Mouse (Mus musculus) B cell, adult 2 months (primary cell): ENCODE measurements around the gene B4galt1.

Experiments used
- DNase-seq, 2 experiments: peaks; one replicate each; pipeline ENCODE4 v3.0.0; 2022

The B4galt1 gene

GRCm38 (mm10) chr4:40839251-40839650 is 14.6 kb downstream of the B4galt1 start:
- peak; percentile 41 to 46 for DNase-seq

DNA sequence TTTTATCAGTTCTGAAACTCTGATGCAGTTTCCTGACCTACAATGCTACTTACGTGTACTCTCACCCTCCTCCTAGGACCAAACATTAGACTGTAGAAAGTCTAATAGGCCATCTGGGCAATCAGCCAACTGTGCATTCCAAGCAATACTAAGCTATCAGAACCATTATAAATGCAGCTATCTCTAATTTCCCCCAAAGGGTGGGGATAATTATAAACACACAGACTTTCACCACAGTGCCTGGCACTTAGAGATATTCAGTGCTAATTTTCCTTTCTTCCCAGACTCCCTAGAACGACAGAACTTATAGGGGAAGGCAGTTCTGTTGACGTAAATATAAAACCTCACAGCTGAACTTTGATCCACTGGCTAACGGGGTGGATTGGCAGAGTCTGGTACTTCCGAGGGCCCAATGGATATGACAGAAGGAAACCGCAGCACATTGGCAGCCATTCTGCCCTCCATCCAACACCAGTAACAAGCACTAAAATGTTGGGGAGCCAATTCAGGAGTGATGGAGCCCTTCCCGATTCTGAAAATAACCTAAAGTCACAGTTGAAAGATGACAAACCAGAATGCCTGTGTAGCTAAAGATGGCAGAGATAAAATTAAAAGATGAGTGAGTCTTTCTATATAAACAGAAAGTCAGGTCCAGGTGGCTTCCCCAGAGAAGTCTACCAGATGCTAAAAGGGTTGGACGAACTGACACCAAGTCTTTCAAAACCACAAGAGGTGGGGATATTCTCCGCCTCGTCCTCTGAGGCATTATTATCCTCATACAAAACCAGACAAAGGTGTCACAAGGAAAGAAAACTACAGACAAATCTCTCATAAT is 16.1 kb downstream of the B4galt1 start:
- no peak for DNase-seq

- no peak for DNase-seq
Measured at GRCm38 (mm10) chr4:40837008-40837407, 16.8 kb downstream of the B4galt1 start.

GRCm38 (mm10) chr4:40834872-40835271 is 18.9 kb downstream of the B4galt1 start:
- no peak for DNase-seq

DNA sequence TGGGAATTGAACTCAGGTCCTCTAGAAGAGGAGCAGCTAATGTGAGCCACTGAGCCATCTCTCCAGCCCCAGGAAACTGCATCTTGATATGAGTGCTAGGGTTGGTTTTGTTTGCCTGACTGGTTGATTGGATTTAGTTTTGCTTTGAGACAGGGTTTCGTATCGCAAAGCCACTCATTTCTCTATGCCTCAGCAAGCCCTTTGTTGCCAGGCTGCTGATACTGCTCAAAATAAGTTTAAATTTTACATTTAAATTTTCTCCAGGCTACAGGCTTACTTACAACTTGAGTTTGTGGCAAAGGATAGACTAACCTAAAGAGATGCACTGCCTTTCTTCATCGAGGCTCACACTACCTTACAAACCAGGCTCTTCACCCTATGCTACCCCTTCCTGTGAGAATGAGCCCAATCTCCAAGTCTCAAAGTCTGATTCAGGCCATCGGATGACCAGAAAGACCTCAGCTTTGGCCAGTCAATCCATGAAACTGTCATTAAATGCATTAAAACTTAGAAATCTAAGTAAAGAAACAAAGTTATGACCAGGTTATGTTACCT is 19.5 kb downstream of the B4galt1 start:
- no peak for DNase-seq

DNA sequence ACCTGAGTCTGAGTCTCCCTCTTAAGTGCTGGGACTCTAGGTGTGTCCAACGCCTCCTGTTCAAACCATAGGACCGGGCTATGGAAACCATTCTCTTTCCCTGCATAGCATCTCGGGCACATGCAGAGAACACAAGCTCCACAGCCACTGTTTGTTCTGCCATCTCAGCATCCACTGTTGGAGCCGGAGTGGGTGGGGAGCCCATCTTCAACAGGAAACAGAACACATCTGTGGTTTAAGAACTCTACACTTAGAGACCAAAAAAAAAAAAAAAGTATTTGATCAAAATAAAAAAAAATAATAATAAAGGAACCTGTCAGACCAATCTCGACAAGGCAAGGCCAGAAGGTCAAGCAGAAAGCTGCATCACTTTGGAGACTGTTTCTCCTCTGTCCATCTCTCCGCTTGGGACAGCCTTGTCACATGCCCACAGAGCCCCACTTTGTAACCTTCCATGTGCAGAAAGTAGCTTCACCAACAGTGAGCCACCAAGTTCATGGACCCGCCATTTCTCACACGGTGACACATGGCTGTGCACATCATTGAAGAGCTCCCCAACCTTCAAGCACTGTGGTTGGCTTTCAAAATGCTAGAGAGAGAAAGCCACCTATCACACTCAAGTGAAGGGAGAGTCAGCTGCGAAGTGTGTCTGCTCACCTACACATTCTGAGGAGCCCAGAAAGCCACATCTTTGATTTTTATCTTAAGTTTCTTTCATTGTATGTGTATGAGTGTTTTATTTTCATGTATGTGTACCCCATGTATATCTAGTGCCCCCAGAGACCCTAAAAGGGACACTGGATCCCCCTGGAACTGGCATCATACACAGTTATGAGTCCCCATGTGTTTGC is 20.2 kb downstream of the B4galt1 start:
- peak; percentile 31 to 41 for DNase-seq

GRCm38 (mm10) chr4:40830530-40830929 is 23.3 kb downstream of the B4galt1 start:
- DNase-seq: no peak

DNA sequence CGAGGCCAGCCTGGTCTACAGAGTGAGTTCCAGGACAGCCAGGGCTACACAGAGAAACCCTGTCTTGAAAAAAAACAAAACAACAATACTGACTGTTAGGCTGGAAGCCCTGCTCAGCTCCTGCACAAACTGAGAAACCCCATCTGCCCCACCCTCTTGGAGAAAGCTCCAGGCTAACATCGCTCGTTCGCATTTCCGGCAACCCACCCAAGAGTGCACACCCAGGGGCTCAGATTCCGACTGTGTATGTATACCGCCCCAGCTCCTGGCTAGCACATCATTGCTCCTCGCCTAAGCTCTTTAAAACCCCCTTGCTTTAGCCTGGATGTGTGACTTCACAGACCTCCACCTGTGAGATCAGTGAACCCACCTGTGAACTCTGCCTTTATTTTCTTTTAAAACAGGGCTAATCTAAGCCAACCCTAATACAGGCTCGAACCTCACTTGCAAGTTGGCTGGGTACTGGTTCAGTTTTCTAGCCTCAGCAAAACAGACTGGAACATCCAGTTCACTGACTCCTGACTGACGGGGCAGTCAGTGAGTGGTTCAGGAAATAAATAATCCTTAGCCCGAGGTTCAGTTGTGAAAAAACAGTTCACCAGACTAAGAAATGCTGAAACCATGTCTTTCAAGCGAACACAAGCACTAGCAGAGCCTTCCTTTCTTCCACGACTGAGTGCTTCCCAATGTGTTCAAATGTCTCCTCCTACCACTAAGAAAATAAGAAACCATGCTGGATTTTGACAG is 24.0 kb downstream of the B4galt1 start:
- no peak for DNase-seq

- no peak for DNase-seq
Measured at GRCm38 (mm10) chr4:40828910-40829309, 24.9 kb downstream of the B4galt1 start.

GRCm38 (mm10) chr4:40827926-40828325 is 25.9 kb downstream of the B4galt1 start:
- DNase-seq: no peak

DNA sequence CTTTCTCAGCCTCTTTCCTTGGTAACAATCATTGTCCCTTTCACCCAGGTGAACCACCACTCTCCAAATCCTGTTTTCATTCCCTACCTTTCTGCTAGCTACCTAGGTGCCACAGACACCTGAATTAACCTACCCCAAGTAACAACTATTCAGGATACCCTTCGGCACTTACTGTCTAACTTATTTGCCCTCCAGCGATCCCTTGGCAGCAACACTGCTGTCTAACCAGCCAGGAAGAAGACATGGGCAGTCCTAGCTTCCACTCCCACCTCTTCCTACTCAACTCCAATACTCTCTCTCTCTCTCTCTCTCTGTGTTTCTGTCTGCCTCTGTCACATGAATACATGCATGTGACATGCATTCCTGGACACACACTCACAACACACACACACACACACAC is 27.0 kb downstream of the B4galt1 start:
- no peak for DNase-seq

- no peak for DNase-seq
Measured at GRCm38 (mm10) chr4:40825981-40826380, 27.8 kb downstream of the B4galt1 start.

DNA sequence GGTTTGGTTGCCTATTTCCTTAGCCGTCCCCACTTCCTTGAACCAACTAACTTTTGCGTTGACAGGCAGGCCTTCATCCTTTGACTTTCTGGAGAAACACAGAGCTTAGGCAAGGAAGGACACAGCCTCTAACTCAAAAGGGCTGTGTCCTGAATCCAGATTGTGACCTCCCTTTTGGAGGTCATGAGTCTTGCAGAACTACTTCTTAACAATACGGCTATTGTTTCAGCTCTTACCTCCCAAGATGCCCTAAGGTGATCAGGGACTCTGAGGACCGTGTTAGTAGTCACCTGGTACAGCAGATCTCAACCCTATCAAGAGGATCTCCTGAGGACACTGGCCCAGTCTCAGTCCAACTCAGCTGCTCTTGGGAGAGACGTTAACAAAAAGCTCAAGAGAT is 28.7 kb downstream of the B4galt1 start:
- no peak for DNase-seq

DNA sequence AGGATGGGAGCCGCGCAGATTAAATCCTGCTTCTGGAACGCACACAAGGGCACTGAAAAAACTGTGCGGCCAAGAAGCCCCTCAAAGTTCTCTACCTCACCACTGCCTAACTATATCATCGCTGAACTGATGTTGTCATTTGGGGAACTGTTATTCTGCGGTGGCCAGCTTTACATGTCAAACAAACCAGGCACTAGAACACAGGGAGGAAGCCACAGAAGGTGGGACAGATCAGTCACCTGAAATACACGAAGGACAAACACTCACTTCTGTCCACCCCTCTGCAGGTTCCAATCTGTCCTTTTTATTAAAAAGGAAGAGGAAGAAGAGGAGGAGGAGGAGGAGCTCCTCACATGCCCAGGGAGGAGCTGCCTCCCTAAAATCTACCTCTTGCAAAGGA is 29.3 kb downstream of the B4galt1 start:
- peak; percentile 23 to 31 for DNase-seq

DNA sequence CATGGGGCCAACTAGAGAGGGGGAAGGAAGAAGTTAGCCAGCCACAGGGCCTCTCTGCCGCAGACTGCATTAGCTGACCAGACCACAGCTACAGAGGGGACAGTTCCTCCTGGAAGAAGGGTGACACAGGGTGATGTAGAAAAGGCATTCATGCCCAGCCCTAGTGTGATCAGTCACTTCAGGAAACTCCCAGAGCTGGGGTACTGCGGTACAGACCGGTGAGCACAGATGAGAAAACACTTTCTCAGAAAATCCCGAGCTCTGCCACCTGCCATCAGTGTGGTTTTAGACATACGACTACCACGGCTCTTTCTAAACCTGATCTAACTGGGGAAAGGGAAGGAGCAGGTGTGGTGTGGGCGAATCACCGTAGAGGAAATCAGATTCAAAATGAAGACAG is 30.1 kb downstream of the B4galt1 start:
- peak; percentile 36 to 38 for DNase-seq

DNA sequence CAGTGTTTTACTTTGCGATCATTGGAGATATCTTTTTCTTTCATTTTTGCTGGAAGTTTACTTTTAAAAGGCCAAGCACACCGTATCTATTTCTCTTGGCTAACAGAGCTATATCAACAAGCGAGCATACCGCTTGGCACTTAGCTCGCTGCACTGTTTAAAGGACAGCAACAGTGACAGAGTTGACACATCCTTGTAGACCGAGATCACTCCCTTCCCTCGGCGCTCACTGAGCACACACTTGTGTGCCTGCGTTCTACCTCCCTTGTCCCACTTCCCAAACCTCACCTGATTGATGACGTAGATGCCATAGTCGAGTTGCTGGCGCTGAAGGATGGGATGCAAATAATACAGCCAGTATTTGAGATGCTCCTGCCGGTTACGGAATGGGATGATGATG is 30.7 kb downstream of the B4galt1 start:
- DNase-seq: no peak

DNA sequence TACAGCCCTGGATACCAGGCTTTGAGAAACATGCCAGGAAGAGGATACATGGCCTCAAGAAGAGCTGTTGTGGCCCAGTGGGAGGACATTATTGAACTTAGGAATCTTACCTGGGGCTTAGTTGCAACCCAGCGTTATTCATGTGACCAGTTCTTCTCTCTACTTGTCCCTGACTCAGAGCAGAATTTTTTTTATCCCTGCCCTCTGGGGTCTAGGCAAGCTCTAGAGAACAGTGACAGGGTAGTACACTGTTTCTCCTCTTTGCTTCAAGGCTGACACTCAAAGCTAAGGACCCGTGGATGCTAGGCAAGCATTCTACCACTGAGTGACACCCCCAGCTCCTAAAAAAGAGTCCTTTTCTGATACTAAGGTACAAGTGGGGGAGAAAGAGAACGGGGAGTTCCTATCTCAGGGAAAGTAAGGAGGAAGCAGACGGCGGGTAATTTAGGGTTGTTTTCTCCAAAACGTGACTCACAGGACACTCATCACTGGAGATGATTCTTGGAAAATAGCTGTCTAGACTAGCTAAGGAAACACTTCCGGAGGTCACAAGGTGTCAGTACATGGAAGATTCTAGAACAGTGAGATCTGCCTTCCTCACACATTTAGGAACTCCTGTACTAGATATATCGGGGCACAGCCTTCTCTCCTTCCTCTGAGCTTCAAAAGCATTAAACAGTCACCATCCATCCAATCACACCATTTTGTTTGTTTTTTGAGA is 32.3 kb downstream of the B4galt1 start:
- no peak for DNase-seq

DNA sequence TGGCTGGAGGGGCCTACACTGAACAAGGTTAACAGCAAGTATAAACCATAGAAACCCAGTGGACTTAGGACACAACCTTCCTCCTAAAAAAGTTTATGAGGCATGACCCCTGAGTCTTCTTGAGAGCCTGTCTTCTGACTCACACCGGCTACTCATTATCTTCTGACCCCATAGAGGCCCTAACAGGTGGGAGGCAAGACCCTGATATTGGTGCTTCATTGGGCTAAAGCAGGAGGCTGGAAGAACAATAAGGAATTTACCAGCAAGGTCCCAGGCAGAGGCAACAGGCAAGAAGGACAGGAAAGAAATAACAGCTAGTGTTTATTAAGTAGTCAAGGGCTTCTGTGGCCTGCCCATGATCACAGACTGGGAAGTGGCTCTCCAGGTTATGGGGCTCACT is 32.9 kb downstream of the B4galt1 start:
- no peak for DNase-seq

DNA sequence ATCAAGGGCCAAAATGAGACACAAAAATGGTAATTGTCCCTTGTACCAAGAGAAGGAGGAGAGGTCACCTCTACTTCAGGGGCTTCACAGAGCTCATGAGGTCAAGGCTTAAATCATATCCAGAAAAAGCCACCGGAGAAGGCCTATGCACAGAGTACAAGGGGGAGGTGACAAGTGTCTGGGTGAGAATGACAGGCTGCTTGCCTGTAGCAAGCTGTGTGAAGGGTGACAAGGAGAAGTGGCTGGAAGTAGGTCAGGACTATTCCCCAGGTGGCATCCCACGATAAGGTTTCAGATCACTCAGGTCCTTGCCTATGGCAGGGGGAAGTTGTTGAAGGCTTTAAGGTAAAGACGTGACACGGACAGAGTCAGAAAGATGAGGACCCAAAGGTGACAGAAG is 33.8 kb downstream of the B4galt1 start:
- DNase-seq: no peak

DNA sequence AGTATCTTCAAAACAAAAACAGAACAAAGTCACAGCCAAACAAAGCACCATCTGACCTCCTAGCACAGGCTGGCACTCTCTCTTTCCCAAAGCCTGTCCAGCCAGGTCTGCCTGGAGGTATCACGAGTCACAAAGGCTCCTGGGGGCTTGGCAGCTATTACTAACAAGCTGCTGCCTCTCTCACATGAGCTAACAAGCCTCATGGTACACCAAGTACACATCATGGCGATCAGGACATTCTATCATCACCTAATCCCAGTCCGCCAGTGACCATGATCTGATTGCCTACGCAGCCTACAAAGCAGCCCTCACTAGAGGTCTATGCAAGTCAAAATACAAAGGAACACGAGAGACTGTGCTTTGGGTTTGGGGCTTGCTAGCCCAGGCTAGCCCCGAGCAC is 34.7 kb downstream of the B4galt1 start:
- no peak for DNase-seq

- no peak for DNase-seq
Measured at GRCm38 (mm10) chr4:40818421-40818820, 35.4 kb downstream of the B4galt1 start.

DNA sequence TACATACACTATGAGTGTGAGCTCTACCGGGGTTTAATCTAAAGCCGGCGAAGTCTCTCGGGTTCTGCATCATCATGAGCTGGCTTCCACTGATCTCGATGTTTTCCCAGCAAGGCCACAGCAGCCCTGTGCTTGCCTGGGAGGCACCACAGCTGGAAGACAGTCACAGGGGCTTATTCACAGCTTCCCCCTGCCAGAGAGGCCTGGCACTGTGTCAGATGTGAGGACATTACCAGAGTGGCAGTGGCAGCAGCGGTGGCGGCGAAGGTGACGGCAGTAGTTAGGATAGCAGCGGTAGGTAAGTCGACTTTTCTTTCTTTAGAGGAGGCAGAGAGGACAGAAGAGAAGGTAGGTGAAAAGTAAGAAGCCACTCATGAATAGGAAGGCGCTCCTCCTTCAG is 35.9 kb downstream of the B4galt1 start:
- no peak for DNase-seq
